Mouse (Mus musculus) ZHBTc4 (cell line): ENCODE results near the gene Tmem132d.

Experiments
- DNase-seq: peaks from one replicate; pipeline ENCODE4 v3.0.0-alpha.2; 2011; ENCODE audit warnings: low read depth, low spot score

Gene Tmem132d

GRCm38 (mm10) chr5:128407546-128407945 lies 25.3 kb downstream of the Tmem132d start:
- no peak for DNase-seq

- DNase-seq = peak; percentile 72
Measured at GRCm38 (mm10) chr5:128405071-128405470, 27.8 kb downstream of the Tmem132d start.

GRCm38 (mm10) chr5:128404223-128404622 lies 28.7 kb downstream of the Tmem132d start:
- peak; percentile 45 for DNase-seq

- DNase-seq = peak; percentile 73
Measured at GRCm38 (mm10) chr5:128392372-128392771, 40.5 kb downstream of the Tmem132d start.

GRCm38 (mm10) chr5:128389665-128390064 lies 43.2 kb downstream of the Tmem132d start:
- DNase-seq = peak; percentile 74

DNA sequence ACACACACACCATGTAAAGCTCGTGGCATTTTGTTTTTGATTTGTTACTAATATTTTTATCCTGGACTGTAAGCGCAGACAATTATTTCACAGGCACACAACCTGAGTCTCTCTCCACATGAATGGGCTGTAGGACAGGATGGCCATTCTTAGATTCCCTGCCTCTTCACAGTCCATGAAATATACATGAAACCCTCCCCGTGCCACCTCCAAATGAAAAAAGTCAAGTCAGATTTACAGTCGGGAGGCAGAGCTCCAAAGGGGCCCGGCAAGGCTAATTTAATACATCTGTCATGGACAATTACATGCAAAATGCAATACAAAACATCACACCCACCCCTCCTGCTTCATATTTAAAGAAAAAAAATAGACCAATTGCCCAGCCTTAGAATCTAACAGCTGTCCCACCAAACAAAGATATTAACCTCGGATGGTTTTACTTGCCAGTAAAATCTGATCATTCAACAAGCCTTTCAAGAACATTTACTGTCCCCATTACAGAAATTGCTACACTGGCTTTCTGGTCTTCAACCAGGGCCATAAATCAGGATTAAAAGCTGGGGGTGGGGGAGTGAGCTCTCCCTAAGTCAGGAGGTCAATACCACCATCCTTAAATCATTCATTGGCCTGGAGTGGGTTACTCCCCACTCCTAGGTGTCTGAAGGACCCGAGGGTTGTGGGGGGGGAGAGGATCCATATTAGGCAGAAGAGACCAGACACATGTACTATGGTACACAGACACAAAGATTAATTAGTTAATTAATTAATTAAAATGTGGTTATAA lies 44.3 kb downstream of the Tmem132d start:
- no peak for DNase-seq

GRCm38 (mm10) chr5:128369814-128370213 lies 63.1 kb downstream of the Tmem132d start:
- DNase-seq = no peak

DNA sequence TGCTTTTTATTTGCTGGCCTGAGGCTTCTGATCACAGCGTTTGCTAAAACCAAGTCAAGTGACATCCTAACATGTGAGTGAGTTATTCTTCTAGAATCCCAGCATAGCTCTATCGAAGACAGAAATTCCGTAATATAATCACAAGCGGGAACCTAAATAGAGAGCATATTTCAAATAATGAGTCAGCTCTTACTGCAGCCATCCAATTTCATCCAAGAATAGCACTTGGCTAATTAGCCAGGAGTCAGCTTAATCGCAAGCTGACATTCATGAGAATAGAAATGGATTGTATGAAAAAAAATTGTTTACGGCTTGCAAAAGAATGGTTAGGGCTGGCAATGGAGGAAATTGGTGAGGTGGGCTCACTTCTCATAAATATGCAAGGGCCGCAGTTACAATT lies 63.8 kb downstream of the Tmem132d start:
- no peak for DNase-seq

- DNase-seq = no peak
Measured at GRCm38 (mm10) chr5:128365261-128365985, 67.5 kb downstream of the Tmem132d start.

DNA sequence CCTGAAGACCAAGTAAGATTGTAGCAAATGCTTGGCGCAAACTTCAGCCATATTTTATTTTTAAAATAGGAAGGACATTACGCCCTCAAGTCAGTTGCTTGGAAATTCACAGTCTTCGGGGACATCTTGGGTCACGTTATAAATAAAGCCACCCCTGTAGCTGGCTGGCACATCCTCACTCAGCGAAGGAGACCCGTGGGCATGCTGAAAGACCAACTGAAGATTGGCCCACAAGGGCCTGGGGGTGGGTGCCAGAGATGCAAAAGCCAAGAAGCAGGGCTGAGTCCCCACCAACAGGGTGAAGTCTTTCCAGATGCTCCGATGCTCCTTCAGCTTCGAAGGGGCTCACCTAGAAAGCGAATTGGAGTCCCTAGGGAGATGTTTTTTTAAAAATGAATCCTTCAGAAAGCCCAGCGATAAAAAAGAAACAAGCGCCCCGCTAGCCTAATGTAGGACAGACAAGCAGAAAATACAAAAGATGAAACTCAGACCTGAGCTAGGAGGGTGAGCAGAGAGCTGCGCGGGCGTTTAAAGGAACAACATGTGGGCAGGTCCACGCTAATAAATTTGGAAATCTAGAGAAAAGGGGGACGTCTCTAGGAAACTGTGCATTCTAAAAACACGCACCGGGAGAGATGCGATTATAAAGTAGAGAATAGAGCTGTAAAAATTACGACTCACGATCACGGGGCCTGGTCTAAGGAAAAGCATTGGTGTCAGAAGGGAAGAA lies 71.8 kb downstream of the Tmem132d start:
- DNase-seq = no peak

GRCm38 (mm10) chr5:128348835-128349234 lies 84.0 kb downstream of the Tmem132d start:
- peak; percentile 77 for DNase-seq

DNA sequence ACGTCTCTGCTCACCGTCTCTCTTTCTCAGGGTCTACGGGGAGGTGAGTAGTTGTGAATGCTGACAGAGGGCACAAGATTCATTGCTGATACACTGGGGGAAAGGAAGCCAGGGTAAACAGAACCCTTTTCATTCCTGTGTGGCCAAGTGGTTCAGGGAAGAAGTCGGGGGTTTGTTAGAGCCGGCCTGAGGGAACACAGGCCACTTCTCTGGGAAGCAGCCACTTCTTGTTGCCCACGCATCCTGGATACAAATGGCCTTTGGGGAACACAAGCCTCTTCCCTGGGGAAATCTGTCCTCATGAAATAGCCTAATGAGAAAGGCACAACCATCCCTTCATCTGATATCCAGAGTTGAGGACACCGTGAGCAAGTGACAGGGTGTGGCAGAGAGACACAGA lies 96.0 kb downstream of the Tmem132d start:
- DNase-seq = no peak

DNA sequence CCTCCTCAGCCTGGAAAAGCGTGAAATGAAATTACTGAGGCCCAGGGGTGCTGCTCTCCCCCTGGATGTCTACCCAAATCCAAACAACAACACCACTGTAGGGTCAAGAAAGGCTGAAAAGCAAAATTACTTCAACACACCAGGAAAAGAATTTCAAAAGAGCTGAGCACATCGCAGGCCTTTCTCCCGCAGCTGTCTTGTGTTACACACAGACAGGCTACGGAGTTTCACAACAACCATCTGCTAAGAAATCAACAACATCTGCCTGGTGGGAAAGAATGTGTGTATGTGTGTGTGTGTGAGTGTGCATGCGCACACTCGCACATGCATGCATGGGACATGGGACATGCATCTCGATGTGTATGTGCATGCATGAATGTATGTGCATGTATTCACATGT lies 100.1 kb downstream of the Tmem132d start:
- DNase-seq = no peak

DNA sequence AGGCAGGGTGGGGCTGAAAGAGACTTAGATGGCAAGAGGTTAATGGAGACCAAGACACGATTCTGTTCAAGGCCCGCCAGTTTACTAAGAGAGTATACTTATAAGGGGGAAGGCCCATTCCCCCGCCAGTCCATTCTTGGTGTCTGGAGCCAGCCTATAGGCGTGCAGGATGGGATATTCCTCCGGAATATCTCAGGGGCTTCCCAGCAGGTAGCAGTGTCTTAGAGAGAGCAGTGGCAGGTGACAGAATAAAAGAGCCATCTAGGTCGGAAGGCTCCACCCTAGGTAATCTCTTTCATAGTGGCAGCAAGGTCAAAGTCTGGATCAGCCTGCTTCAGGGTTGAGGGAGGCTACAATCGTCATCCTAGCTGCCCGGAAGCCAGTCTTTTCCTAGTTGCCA lies 102.5 kb downstream of the Tmem132d start:
- DNase-seq = peak; percentile 66

- DNase-seq = no peak
Measured at GRCm38 (mm10) chr5:128302387-128302786, 130.5 kb downstream of the Tmem132d start.

- peak; percentile 79 for DNase-seq
Measured at GRCm38 (mm10) chr5:128291191-128291590, 141.7 kb downstream of the Tmem132d start.

DNA sequence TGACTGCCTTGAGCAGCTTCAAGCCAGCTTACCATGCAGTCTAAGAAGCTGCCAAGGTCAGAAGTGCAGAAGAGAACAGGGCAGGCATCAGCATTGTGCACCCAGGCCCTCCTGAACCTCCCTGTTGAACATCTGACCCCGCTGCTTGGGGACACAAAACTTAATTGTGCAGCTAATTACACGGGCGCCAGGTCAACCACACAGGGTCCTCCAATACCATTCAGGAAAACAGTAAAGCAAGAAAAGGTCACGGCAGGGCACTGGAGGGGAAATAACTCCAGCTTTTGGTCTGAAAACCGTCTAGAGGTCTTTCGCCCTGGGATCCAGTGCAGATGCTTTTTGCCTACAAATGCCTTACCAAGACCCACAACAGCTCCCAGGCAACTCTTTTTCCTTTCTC lies 159.6 kb downstream of the Tmem132d start:
- no peak for DNase-seq

DNA sequence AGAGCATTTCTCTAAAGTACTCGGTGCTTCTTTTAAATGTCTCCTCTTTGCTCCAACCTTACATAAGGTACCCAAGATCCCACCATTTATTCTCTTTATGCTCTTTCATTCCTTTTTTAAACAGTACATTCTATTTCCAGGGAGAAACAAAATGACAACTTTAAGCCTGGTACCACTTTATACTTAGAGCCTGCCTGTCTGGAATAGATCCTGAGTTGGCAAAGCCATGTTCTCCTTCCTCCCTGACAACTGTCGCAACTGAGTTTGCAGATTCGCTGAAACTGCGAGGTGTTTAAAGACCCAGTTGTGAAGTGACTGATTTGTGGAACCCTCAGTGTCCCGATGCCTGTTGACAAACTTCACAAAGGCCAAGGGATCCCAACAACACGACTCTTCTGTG lies 165.5 kb downstream of the Tmem132d start:
- no peak for DNase-seq

GRCm38 (mm10) chr5:128244219-128244618 lies 188.7 kb downstream of the Tmem132d start:
- DNase-seq = no peak

DNA sequence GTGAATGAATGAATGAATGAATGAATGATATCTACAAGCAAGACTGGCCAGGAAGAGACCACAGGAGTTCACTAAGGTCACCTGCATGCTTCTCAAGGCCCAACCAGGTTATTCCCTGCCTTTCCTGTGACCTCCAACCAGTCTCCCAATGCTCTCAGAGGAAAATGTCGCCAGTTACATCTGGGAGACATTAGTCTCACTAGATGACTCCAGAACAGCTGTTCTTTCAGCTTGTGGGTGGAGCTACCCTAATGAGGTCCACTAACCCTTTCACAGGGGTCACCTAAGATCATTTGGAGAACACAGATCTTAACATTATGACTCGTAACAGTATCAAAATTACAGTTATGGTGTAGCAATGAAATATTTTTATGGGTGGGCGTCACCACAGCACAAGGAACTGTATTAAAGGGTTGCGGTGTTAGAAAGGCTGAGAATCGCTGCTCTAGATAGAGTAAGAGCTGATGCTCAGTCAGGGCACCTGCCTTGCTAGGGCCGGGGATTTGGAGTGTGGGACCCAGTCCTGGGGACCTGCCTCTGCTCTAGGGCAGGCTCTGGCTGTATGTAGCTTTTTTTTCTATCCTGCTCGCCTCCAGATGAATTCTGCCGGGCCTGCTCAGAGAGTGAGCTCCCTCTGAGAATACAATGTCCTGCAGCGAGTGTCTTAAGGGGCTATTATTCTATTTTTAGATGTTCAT lies 196.1 kb downstream of the Tmem132d start:
- no peak for DNase-seq

- no peak for DNase-seq
Measured at GRCm38 (mm10) chr5:128235611-128236010, 197.3 kb downstream of the Tmem132d start.

DNA sequence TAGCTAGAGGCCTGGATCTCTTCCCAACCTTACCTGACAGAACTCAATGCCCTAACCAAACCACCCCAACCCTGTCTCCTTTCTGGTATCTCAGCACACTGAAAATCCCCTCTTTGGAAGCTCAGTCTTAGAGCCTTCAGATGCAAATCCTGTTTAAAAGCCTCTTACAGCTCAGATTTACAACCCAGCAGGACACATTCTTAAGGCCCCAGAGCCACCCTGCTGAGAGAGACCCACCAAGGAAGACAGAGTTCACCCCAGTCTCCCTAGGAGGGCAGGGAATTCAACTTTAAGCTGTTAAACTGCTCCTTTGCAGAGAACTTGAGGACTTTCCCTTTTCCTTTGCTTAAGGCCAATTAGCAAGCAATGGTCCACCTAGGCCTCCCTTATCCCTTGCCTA lies 199.8 kb downstream of the Tmem132d start:
- DNase-seq = peak; percentile 83
